Mouse (Mus musculus): ENCODE results near the gene Zfp282. TPM values are rescaled to one million over a fixed set of nuclear protein-coding genes. Genes with fewer than 3 reads are reported as not detected.
"Not testable (repeated sequence)": the region's sequence is repeated elsewhere in the genome, so short reads cannot be mapped to it uniquely, and the experiment has no call there.

Zfp282 gene
- total RNA-seq (2021) = 10 to 100 TPM; 32.1 to 32.8 TPM

GRCm38 (mm10) chr6:47877058-47877457 is at the start of gene Zfp282:
Zfp282 (plus strand) TSS chr6:47877204.
- intact Hi-C loops (cut with DNase I) = no loop called here
- DNase-seq = no peak

DNA sequence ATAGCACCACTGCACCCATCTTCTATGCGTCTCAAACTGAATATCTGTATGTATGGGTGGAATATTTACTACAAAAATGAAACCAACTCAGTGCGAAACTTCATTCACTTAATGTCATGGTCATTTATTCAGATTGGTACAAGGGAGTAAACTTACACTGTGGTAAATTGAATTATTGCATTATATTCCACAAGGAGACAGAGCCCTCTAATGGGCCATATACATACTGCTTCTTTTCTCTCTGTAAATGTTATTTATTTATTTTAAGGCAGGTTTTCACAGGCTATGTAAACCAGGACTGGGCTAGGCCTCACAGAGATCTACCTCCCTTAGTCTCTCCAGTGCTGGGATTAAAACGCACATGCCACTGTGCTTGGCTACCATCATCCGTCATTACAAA is 49.5 kb upstream of the Zfp282 start:
- DNase-seq = no peak
- intact Hi-C loops (cut with DNase I) = no loop called here

- intact Hi-C loops (cut with DNase I) = no loop called here
- DNase-seq = no peak
Observed at GRCm38 (mm10) chr6:47828950-47829349, 48.1 kb upstream of the Zfp282 start.

DNA sequence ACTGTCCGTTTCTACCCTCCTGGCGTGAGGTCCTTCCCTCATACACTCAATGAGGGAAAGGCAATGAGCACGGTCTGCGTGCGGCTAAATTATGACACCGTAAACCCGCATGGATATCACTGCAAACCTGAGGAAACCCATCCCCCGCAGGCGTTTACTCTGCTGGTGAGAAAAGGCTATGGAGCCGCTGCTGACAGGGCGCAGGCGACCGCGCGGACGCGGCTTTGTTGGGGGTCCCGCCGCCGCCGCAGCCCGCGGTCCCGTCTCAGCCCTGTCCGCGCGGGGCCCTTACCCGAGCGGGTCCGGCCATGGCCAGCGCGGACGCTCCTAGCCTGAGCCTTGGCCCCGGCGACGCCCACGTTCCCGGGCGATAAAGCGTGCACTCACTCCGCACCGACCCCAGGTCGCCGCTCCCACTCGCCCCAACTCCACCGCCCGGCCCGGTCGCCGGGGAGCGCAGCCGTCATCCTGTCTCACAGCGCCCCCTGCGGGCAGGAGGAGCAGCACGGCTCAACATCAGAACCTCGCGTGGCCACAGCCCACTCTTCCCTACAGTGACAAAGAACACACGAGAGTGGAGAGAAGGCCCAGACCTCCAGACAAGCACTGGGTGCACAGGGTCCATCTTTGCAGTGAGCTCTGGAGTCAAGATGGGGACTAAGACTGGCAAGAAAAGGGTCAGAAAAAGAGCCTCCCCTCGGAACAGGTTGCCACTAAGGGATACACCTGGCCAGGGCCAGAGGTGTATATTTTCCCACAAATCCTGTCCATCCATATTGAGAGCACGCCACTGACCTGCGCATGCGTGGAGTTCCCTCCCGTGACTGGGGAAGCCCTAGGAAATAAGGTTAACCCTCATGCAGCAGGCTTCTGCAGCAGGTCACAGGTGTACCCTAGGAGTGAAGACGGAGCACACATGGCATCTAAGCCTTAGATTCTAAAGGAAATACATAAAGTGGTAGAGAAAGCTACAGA is 46.6 kb upstream of the Zfp282 start, which contains the start of gene Zfp786:
Gene Zfp786 (minus strand): TSS at position 764 of the 975 bp plus-strand sequence.
- intact Hi-C loops (cut with DNase I) = no loop called here
- DNase-seq = peak; percentile 96

- DNase-seq = no peak
- intact Hi-C loops (cut with DNase I) = no loop called here
Observed at GRCm38 (mm10) chr6:47832220-47832619, 44.8 kb upstream of the Zfp282 start.

- intact Hi-C loops (cut with DNase I) = no loop called here
- peak; percentile 97 for DNase-seq
Observed at GRCm38 (mm10) chr6:47835482-47835983, 41.5 kb upstream of the Zfp282 start, which contains the start of gene Zfp398. Zfp398 (plus strand) TSS chr6:47835661.

- DNase-seq = peak; percentile 75
- intact Hi-C loops (cut with DNase I) = no loop called here
Observed at GRCm38 (mm10) chr6:47835984-47836521, 41.0 kb upstream of the Zfp282 start.

- intact Hi-C loops (cut with DNase I) = no loop called here
- DNase-seq = no peak
Observed at GRCm38 (mm10) chr6:47837630-47838029, 39.4 kb upstream of the Zfp282 start.

GRCm38 (mm10) chr6:47841077-47841476 is 35.9 kb upstream of the Zfp282 start:
- intact Hi-C loops (cut with DNase I) = no loop called here
- DNase-seq = no peak

DNA sequence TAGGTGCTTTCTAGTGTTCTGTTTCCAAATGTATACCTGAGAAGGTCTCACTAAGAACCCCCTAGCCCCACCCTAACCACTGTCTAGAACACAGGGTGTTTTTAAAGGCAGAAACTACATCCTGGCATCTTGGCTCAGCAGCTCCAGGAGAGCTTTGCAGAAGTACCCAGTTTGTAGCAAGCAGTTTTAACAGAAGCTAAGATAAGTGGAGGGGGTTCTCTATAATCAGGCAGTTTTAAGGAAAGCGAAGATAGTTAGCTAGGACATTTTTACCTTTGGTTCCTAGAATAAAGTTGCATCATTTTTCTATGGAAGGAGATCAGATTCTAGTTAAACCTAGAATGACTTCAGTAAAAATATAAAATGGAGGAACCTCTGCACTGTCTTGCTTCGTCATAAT is 35.2 kb upstream of the Zfp282 start:
- no peak for DNase-seq
- intact Hi-C loops (cut with DNase I) = no loop called here

GRCm38 (mm10) chr6:47842337-47842736 is 34.7 kb upstream of the Zfp282 start:
- DNase-seq = no peak
- intact Hi-C loops (cut with DNase I) = no loop called here

- intact Hi-C loops (cut with DNase I) = no loop called here
- DNase-seq = no peak
Observed at GRCm38 (mm10) chr6:47845779-47846178, 31.2 kb upstream of the Zfp282 start.

DNA sequence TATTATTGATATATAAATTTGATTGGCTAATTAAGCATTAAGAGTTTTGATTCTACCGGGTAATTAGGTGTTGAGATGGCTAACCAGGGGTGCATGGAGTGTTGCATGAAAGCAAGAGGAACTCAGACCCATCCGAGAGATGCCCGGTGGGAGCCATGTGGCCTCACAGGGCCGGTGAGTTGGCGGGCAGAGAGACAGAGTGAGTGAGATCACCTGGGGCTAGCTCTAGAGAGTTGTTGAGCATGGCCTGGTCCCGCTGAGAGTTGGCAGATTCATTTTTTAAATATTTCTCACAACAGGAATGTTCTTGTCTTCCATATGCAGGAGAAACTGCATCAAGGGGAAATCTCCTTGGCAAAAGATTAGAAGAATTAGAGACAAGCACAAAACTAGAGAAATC is 19.8 kb upstream of the Zfp282 start:
- DNase-seq = no peak

GRCm38 (mm10) chr6:47857729-47858128 is 19.3 kb upstream of the Zfp282 start:
- intact Hi-C loops (cut with DNase I); DNase-seq: not testable (repeated sequence)

More for the DNA sequence above, 19.8 kb upstream of the Zfp282 start:
- intact Hi-C loops (cut with DNase I) = no loop called here

GRCm38 (mm10) chr6:47872266-47872665 is 4.7 kb upstream of the Zfp282 start:
- intact Hi-C loops (cut with DNase I) = no loop called here
- DNase-seq = no peak

DNA sequence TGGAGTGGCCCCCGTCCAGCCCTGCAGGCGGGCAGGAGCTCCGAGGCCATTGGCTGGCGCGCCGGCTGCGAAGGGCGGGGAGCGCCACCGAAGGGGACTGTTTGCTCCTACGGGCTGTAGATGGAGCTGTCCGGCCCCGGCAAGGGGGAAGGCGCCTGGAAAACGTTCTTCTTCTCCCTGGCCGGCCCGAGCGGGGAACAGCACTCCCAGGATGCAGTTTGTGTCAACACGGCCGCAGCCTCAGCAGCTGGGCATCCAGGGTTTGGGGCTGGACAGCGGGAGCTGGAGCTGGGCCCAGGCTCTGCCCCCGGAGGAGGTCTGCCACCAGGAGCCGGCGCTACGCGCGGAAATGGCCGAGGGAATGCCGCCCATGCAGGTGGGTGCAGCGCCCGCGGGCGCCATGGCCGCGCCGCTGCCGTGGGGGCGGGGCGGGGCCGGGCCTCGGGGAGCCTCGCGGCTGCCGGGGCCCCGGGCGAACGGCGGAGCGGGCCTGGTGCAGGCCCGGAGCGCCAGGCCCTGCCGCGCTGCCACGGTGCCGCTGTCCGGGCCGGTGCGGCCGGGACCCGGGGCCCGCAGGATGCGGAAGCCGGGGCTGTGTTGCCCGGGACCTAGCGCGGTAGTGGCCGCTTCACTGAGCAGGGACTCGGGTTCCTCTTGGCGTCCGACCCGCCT is 593 bp downstream of the Zfp282 start:
- intact Hi-C loops (cut with DNase I) = no loop called here
- DNase-seq = peak; percentile 94

DNA sequence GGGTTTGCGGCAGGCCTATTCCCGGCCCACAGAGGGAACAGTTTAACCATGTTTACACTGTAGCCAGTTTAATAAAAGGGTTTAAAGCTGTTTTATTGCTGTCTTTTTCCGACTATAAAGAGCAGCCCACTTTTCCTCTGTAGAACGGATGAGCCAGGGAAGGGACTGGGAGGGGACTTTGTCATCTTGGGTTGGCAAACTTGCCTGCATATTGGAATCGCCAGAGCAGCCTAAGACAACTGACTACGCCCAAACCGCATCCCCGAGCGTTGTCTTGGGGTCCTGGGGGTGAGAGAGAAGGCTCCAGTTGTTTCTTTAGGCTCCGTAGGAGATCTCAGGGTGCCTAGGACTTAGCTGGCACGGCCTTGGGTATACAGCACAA is 1.1 kb downstream of the Zfp282 start:
- DNase-seq = no peak
- intact Hi-C loops (cut with DNase I) = no loop called here

GRCm38 (mm10) chr6:47878593-47878992 is 1.6 kb downstream of the Zfp282 start:
- DNase-seq = no peak
- intact Hi-C loops (cut with DNase I) = no loop called here

- no peak for DNase-seq
- intact Hi-C loops (cut with DNase I) = no loop called here
Observed at GRCm38 (mm10) chr6:47879049-47879716, 2.2 kb downstream of the Zfp282 start.

GRCm38 (mm10) chr6:47880166-47880565 is 3.2 kb downstream of the Zfp282 start:
- intact Hi-C loops (cut with DNase I) = no loop called here
- no peak for DNase-seq
